Mouse (Mus musculus): ENCODE measurements around the gene Cd200r4. TPM values are rescaled to one million over a fixed set of nuclear protein-coding genes. Genes with fewer than 3 reads are reported as not detected.
A peak's percentile ranks its signal among the peaks of the same experiment; 100 is the strongest.

Gene Cd200r4
- total RNA-seq (2012; rRNA removed) (0.82 and 1.1 TPM in 2 replicates), polyA plus RNA-seq (2012; ENCODE audit: insufficient read depth in 1 of 2, insufficient read length in 2 of 2, low read depth in 1 of 2, low replicate concordance in 2 of 2, missing spikeins in 1 of 2) (1 to 10 TPM in 1 of 2 experiments, not detected in 1; 1.6 TPM)

DNA sequence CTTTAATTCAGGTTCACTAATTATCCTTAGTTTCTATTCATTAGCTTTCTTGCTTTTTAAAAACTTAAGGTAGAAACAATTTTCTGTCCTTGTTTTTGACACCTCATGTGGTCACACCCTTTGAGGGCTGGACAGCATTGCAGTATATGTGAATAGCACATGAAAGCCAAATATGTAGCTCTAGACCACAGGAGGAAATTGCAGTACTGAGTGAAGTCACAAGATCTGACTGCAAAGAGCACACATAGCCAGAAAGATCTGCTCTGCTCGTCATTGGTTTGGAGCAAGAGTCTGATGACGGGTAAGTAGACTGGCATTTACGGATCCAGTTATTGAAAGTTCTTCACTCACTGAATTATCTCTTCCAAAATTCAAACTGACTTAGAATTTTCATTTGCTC lies at the start of gene Cd200r4:
Cd200r4 (plus strand) TSS at position 190 of the 400 bp plus-strand sequence.
- no peaks in the 10 kb centered on the region for H3K27me3 ChIP-seq (ENCODE audit: control insufficient read depth in 1 of 2, insufficient read depth in 2 of 2, low read length in 2 of 2)
- H3K9ac ChIP-seq (ENCODE audit: control insufficient read depth, low read depth, low read length, poor library complexity, severe bottlenecking): no peak within 1 kb of the TSS
- H3K4me3 ChIP-seq (ENCODE audit: control insufficient read depth in 1 of 2, insufficient read depth in 1 of 2, low read depth in 2 of 2, low read length in 2 of 2): no peak within 1 kb of the TSS
- H3K36me3 ChIP-seq (ENCODE audit: control insufficient read depth in 1 of 2, insufficient read depth in 2 of 2, low read length in 2 of 2): peaks cover 0 to 5% of the 10 kb centered on the region in 2 experiments; a peak in 2 of 4 replicates
- DNase-seq (ENCODE audit: low read depth, low spot score): no peak
- no peaks in the 10 kb centered on the region for H3K79me2 ChIP-seq (ENCODE audit: control insufficient read depth, insufficient read depth, low read length, poor library complexity)
- H3K9me3 ChIP-seq (replicated peaks; ENCODE audit: insufficient read depth, low read length): no peaks in the 10 kb centered on the region
- no peak within 1 kb of the TSS for H3K27ac ChIP-seq (ENCODE audit: control insufficient read depth, low read depth, low read length)
- no peak for TF ChIP-seq HCFC1 (IDR thresholded peaks at IDR 0.05; ENCODE audit: low read depth, low read length)
- no peak for TF ChIP-seq SMC3 (IDR thresholded peaks at IDR 0.05; ENCODE audit: low read depth, low read length)
- no peak for TF ChIP-seq RCOR1 (IDR thresholded peaks at IDR 0.05; ENCODE audit: low read depth, low read length)
- no peak for TF ChIP-seq CTCF (IDR thresholded peaks at IDR 0.05 in 2 of 3, conservative IDR thresholded peaks at IDR 0.05 in 1 of 3; ENCODE audit: control insufficient read depth in 1 of 3, insufficient read depth in 1 of 3, low read depth in 2 of 3, low read length in 3 of 3, poor library complexity in 1 of 3, severe bottlenecking in 1 of 3)
- TF ChIP-seq POLR2AphosphoS2 (IDR thresholded peaks at IDR 0.05; ENCODE audit: low read length): no peak
- no peak for TF ChIP-seq USF1 (IDR thresholded peaks at IDR 0.05; ENCODE audit: low read depth, low read length)
- H3K4me1 ChIP-seq (ENCODE audit: control insufficient read depth in 1 of 2, insufficient read depth in 2 of 2, low read length in 2 of 2): peaks cover 0 to 2% of the 10 kb centered on the region in 2 experiments; a peak in 1 of 4 replicates

DNA sequence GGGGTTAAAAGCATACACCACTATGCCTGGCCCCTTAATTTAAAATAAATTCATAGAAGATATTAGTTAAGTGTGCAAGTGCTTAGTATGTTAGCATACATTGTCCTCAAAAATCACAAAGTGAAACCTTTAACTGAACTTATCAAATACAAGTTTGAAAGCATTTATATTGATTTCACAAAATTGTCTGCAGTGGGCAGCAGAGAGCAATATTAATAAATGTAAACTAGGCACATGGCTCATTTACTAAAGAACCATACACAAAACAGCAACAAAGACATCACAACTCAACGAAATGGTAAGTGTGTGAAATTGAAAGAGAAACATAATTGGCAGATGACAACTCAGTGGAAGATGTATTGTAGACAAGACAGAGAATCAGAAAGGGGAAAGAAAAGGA lies 49.7 kb upstream of the Cd200r4 start:
- Histone ChIP-seq H3K4me1 (ENCODE audit: control insufficient read depth in 1 of 2, insufficient read depth in 2 of 2, low read length in 2 of 2) (peaks cover 0 to 6% of the 10 kb centered on the region in 2 experiments; a peak in 1 of 4 replicates), H3K79me2 (ENCODE audit: control insufficient read depth, insufficient read depth, low read length, poor library complexity) (no peaks in the 10 kb centered on the region), H3K9me3 (replicated peaks; ENCODE audit: insufficient read depth, low read length) (no peaks in the 10 kb centered on the region), H3K27ac (ENCODE audit: control insufficient read depth, low read depth, low read length) (no peak overlapping the region), H3K9ac (ENCODE audit: control insufficient read depth, low read depth, low read length, poor library complexity, severe bottlenecking) (no peak overlapping the region), H3K4me3 (ENCODE audit: control insufficient read depth in 1 of 2, insufficient read depth in 1 of 2, low read depth in 2 of 2, low read length in 2 of 2) (no peak overlapping the region), H3K27me3 (ENCODE audit: control insufficient read depth in 1 of 2, insufficient read depth in 2 of 2, low read length in 2 of 2) (no peaks in the 10 kb centered on the region), H3K36me3 (ENCODE audit: control insufficient read depth in 1 of 2, insufficient read depth in 2 of 2, low read length in 2 of 2) (peaks cover 0 to 9% of the 10 kb centered on the region in 2 experiments; a peak in 2 of 4 replicates)
- TF ChIP-seq CHD2 (IDR thresholded peaks at IDR 0.05; ENCODE audit: low read length) (no peak), CTCF (IDR thresholded peaks at IDR 0.05 in 2 of 3, conservative IDR thresholded peaks at IDR 0.05 in 1 of 3; ENCODE audit: control insufficient read depth in 1 of 3, insufficient read depth in 1 of 3, low read depth in 2 of 3, low read length in 3 of 3, poor library complexity in 1 of 3, severe bottlenecking in 1 of 3) (peak; percentile 30 to 76 (median 42); a peak in 5 of 6 replicates), RAD21 (IDR thresholded peaks at IDR 0.05; ENCODE audit: low read depth, low read length) (peak; percentile 86), ZC3H11A (IDR thresholded peaks at IDR 0.05; ENCODE audit: low read depth, low read length) (peak; percentile 68), ZMIZ1 (IDR thresholded peaks at IDR 0.05; ENCODE audit: low read depth, low read length) (no peak), GABPA (IDR thresholded peaks at IDR 0.05; ENCODE audit: low read depth, low read length) (no peak), MAFK (IDR thresholded peaks at IDR 0.05; ENCODE audit: borderline replicate concordance, low read depth, low read length) (no peak), TCF12 (IDR thresholded peaks at IDR 0.05; ENCODE audit: low read depth, low read length) (no peak), SMC3 (IDR thresholded peaks at IDR 0.05; ENCODE audit: low read depth, low read length) (peak; percentile 94), MAZ (IDR thresholded peaks at IDR 0.05; ENCODE audit: low read depth, low read length) (no peak), CHD1 (IDR thresholded peaks at IDR 0.05; ENCODE audit: low read depth, low read length) (no peak), UBTF (IDR thresholded peaks at IDR 0.05; ENCODE audit: borderline replicate concordance, insufficient read depth, low read depth, low read length) (no peak), MYC (IDR thresholded peaks at IDR 0.05; ENCODE audit: low read depth, low read length) (peak; percentile 91), NELFE (IDR thresholded peaks at IDR 0.05; ENCODE audit: low read depth, low read length) (no peak), MXI1 (IDR thresholded peaks at IDR 0.05; ENCODE audit: low read depth, low read length) (no peak), MAX (IDR thresholded peaks at IDR 0.05; ENCODE audit: low read length) (no peak)
- DNase-seq (ENCODE audit: low read depth, low spot score): peak; percentile 60
